Mouse (Mus musculus): ENCODE measurements around the gene Hoxd13. TPM values are rescaled to one million over a fixed set of nuclear protein-coding genes. Genes with fewer than 3 reads are reported as not detected.

The Hoxd13 gene
- polyA plus RNA-seq, 1 experiment from 2014 or later = not detected

GRCm38 (mm10) chr2:74686301-74686987, 18.3 kb downstream of the Hoxd13 start:
- peak; percentile 85 for TF ChIP-seq CTCF (IDR thresholded peaks at IDR 0.05; ENCODE audit: low read depth)
- H3K4me1 ChIP-seq (replicated peaks; ENCODE audit: insufficient read depth, low read length) = no peaks in the 10 kb centered on the region
- 4% methylated on average over 17 of the region's 17 CpGs for WGBS
- H3K36me3 ChIP-seq (ENCODE audit: insufficient read depth, low read length) = 0 out of 2 replicates have a peak, but pooled peaks cover 5% of the 10 kb centered on the region
- DNase-seq (ENCODE audit: low spot score) (peak; percentile 97), ATAC-seq (replicated peaks; ENCODE audit: low FRiP score, low read depth) (no peak)
- peak overlapping the region; percentile 90 for H3K4me2 ChIP-seq (ENCODE audit: low read length)
- peak overlapping the region; percentile 94 for H3K27ac ChIP-seq
- no peaks in the 10 kb centered on the region for H3K27me3 ChIP-seq (ENCODE audit: insufficient read depth, low read length)
- no peaks in the 10 kb centered on the region for H3K9me3 ChIP-seq (replicated peaks; ENCODE audit: low read length)
- H3K4me3 ChIP-seq (replicated peaks; ENCODE audit: low read depth, low read length) = peak overlapping the region; percentile 82
- peak overlapping the region; percentile 86 for H3K9ac ChIP-seq (ENCODE audit: low read depth, low read length)

GRCm38 (mm10) chr2:74686988-74687697, 19.0 kb downstream of the Hoxd13 start:
- H3K36me3 ChIP-seq (ENCODE audit: insufficient read depth, low read length) = 0 out of 2 replicates have a peak, but pooled peaks cover 5% of the 10 kb centered on the region
- no peak for TF ChIP-seq CTCF (IDR thresholded peaks at IDR 0.05; ENCODE audit: low read depth)
- H3K9ac ChIP-seq (ENCODE audit: low read depth, low read length) = peak overlapping the region; percentile 86
- peak overlapping the region; percentile 94 for H3K27ac ChIP-seq
- H3K4me1 ChIP-seq (replicated peaks; ENCODE audit: insufficient read depth, low read length) = 0 out of 2 replicates have a peak, but pooled peaks cover 1% of the 10 kb centered on the region
- no peaks in the 10 kb centered on the region for H3K27me3 ChIP-seq (ENCODE audit: insufficient read depth, low read length)
- peak overlapping the region; percentile 82 for H3K4me3 ChIP-seq (replicated peaks; ENCODE audit: low read depth, low read length)
- DNase-seq (ENCODE audit: low spot score) (no peak), ATAC-seq (replicated peaks; ENCODE audit: low FRiP score, low read depth) (no peak)
- peak overlapping the region; percentile 90 for H3K4me2 ChIP-seq (ENCODE audit: low read length)
- 2% methylated on average over 27 of the region's 27 CpGs for WGBS
- H3K9me3 ChIP-seq (replicated peaks; ENCODE audit: low read length) = no peaks in the 10 kb centered on the region

- Histone ChIP-seq H3K4me3 (replicated peaks; ENCODE audit: low read depth, low read length) (peak overlapping the region; percentile 82), H3K4me1 (replicated peaks; ENCODE audit: insufficient read depth, low read length) (peaks cover 5% of the 10 kb centered on the region; the same call in 1 of the 2 replicates), H3K4me2 (ENCODE audit: low read length) (peak overlapping the region; percentile 90), H3K27ac (peak overlapping the region; percentile 94), H3K27me3 (ENCODE audit: insufficient read depth, low read length) (no peaks in the 10 kb centered on the region), H3K9me3 (replicated peaks; ENCODE audit: low read length) (no peaks in the 10 kb centered on the region), H3K36me3 (ENCODE audit: insufficient read depth, low read length) (0 out of 2 replicates have a peak, but pooled peaks cover 9% of the 10 kb centered on the region), H3K9ac (ENCODE audit: low read depth, low read length) (peak overlapping the region; percentile 86)
- TF ChIP-seq CTCF (IDR thresholded peaks at IDR 0.05; ENCODE audit: low read depth) = no peak
- DNase-seq (ENCODE audit: low spot score) = no peak
- ATAC-seq (replicated peaks; ENCODE audit: low FRiP score, low read depth) = no peak
- 5% methylated on average over 31 of the region's 31 CpGs for WGBS
Observed at GRCm38 (mm10) chr2:74687698-74688555, 19.8 kb downstream of the Hoxd13 start.

GRCm38 (mm10) chr2:74688795-74689573, 20.9 kb downstream of the Hoxd13 start:
- no peaks in the 10 kb centered on the region for H3K27me3 ChIP-seq (ENCODE audit: insufficient read depth, low read length)
- peak overlapping the region; percentile 82 for H3K4me3 ChIP-seq (replicated peaks; ENCODE audit: low read depth, low read length)
- peaks cover 5% of the 10 kb centered on the region; the same call in 1 of the 2 replicates for H3K4me1 ChIP-seq (replicated peaks; ENCODE audit: insufficient read depth, low read length)
- peak overlapping the region; percentile 86 for H3K9ac ChIP-seq (ENCODE audit: low read depth, low read length)
- peak overlapping the region; percentile 90 for H3K4me2 ChIP-seq (ENCODE audit: low read length)
- DNase-seq (ENCODE audit: low spot score) (no peak), ATAC-seq (replicated peaks; ENCODE audit: low FRiP score, low read depth) (no peak)
- H3K9me3 ChIP-seq (replicated peaks; ENCODE audit: low read length) = no peaks in the 10 kb centered on the region
- TF ChIP-seq CTCF (IDR thresholded peaks at IDR 0.05; ENCODE audit: low read depth) = no peak
- 0 out of 2 replicates have a peak, but pooled peaks cover 10% of the 10 kb centered on the region for H3K36me3 ChIP-seq (ENCODE audit: insufficient read depth, low read length)
- WGBS = 12% methylated on average over 12 of the region's 12 CpGs
- H3K27ac ChIP-seq = peak overlapping the region; percentile 94

- WGBS = 4% methylated on average over 24 of the region's 24 CpGs
- DNase-seq (ENCODE audit: low spot score) (no peak), ATAC-seq (replicated peaks; ENCODE audit: low FRiP score, low read depth) (no peak)
- H3K27ac ChIP-seq = peak overlapping the region; percentile 94
- H3K27me3 ChIP-seq (ENCODE audit: insufficient read depth, low read length) = no peaks in the 10 kb centered on the region
- H3K4me1 ChIP-seq (replicated peaks; ENCODE audit: insufficient read depth, low read length) = peaks cover 5% of the 10 kb centered on the region; the same call in 1 of the 2 replicates
- no peaks in the 10 kb centered on the region for H3K9me3 ChIP-seq (replicated peaks; ENCODE audit: low read length)
- peak overlapping the region; percentile 90 for H3K4me2 ChIP-seq (ENCODE audit: low read length)
- peak overlapping the region; percentile 86 for H3K9ac ChIP-seq (ENCODE audit: low read depth, low read length)
- 0 out of 2 replicates have a peak, but pooled peaks cover 10% of the 10 kb centered on the region for H3K36me3 ChIP-seq (ENCODE audit: insufficient read depth, low read length)
- H3K4me3 ChIP-seq (replicated peaks; ENCODE audit: low read depth, low read length) = peak overlapping the region; percentile 82
- TF ChIP-seq CTCF (IDR thresholded peaks at IDR 0.05; ENCODE audit: low read depth) = no peak
Observed at GRCm38 (mm10) chr2:74689574-74690337, 21.6 kb downstream of the Hoxd13 start.

Measured in kidney, postnatal 0 days (tissue).